Mouse (Mus musculus): ENCODE measurements at regions not wholly inside any gene's neighbourhood (a gene's known extent, or its start where the extent isn't known, plus 50 kb on each side); places are given as distances from the start of the nearest gene placed in this dataset.

DNA sequence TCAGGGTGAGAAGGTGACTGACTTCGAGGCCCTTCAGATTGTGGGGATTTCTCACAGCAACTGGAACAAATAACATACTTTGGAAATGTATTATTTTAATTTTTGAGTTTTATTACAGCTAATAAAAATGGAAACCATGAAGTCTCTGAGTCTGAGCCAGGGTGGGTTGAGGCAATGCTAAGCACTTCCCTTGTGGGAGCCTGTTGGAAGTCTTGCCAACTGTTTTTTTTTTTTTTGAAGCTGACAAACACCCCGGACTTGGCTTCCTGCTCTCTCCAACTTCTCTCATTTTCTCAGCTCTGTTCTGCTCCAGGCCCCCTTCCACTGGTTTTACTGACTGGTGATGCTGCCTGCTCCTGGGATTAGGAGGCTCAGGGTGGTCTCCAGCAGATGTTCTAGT lies 445.4 kb upstream of the Mki67 start:
- H3K4me1 ChIP-seq (ENCODE audit: control insufficient read depth in 1 of 2, insufficient read depth in 2 of 2, low read length in 2 of 2) = no peaks in the 10 kb centered on the region
- no peaks in the 10 kb centered on the region for H3K9me3 ChIP-seq (replicated peaks; ENCODE audit: insufficient read depth, low read length)
- H3K27ac ChIP-seq (ENCODE audit: control insufficient read depth, low read depth, low read length) = no peak overlapping the region
- no peak overlapping the region for H3K9ac ChIP-seq (ENCODE audit: control insufficient read depth, low read depth, low read length, poor library complexity, severe bottlenecking)
- no peaks in the 10 kb centered on the region for H3K27me3 ChIP-seq (ENCODE audit: control insufficient read depth in 1 of 2, insufficient read depth in 2 of 2, low read length in 2 of 2)
- H3K4me3 ChIP-seq (ENCODE audit: control insufficient read depth in 1 of 2, insufficient read depth in 1 of 2, low read depth in 2 of 2, low read length in 2 of 2) = no peak overlapping the region
- no peak for DNase-seq (ENCODE audit: low read depth, low spot score)
- H3K36me3 ChIP-seq (ENCODE audit: control insufficient read depth in 1 of 2, insufficient read depth in 2 of 2, low read length in 2 of 2) = no peaks in the 10 kb centered on the region
- H3K79me2 ChIP-seq (ENCODE audit: control insufficient read depth, insufficient read depth, low read length, poor library complexity) = no peaks in the 10 kb centered on the region
- TF ChIP-seq MAX (IDR thresholded peaks at IDR 0.05; ENCODE audit: low read length) = no peak
- TF ChIP-seq MAZ (IDR thresholded peaks at IDR 0.05; ENCODE audit: low read depth, low read length) = no peak
- TF ChIP-seq SIN3A (IDR thresholded peaks at IDR 0.05; ENCODE audit: low read length) = no peak
- no peak for TF ChIP-seq ETS1 (IDR thresholded peaks at IDR 0.05; ENCODE audit: low read depth, low read length)
- no peak for TF ChIP-seq MXI1 (IDR thresholded peaks at IDR 0.05; ENCODE audit: low read depth, low read length)
- TF ChIP-seq CTCF (IDR thresholded peaks at IDR 0.05 in 2 of 3, conservative IDR thresholded peaks at IDR 0.05 in 1 of 3; ENCODE audit: control insufficient read depth in 1 of 3, insufficient read depth in 1 of 3, low read depth in 2 of 3, low read length in 3 of 3, poor library complexity in 1 of 3, severe bottlenecking in 1 of 3) = no peak

DNA sequence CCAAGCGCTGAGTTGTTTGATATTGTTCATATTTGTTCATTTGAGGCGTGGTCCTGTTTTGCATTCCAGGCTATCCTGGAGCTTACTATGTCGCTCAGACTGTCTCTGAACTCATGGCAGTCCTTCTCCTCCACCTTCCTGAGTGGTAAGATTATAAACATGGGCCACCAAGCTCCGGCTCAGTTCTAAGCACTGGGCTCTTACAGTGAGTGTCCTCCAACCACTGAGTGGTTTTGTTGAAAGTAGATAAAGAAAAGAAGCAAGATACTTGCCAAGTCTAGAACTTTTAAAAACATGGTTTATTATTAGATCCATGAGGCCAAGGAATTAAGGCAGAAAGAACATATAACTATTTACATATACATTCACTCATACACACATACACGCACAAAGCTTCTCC lies 448.7 kb upstream of the Mki67 start:
- no peaks in the 10 kb centered on the region for H3K4me1 ChIP-seq (ENCODE audit: control insufficient read depth in 1 of 2, insufficient read depth in 2 of 2, low read length in 2 of 2)
- no peaks in the 10 kb centered on the region for H3K79me2 ChIP-seq (ENCODE audit: control insufficient read depth, insufficient read depth, low read length, poor library complexity)
- H3K36me3 ChIP-seq (ENCODE audit: control insufficient read depth in 1 of 2, insufficient read depth in 2 of 2, low read length in 2 of 2) = no peaks in the 10 kb centered on the region
- no peak overlapping the region for H3K4me3 ChIP-seq (ENCODE audit: control insufficient read depth in 1 of 2, insufficient read depth in 1 of 2, low read depth in 2 of 2, low read length in 2 of 2)
- H3K9me3 ChIP-seq (replicated peaks; ENCODE audit: insufficient read depth, low read length) = no peaks in the 10 kb centered on the region
- H3K9ac ChIP-seq (ENCODE audit: control insufficient read depth, low read depth, low read length, poor library complexity, severe bottlenecking) = no peak overlapping the region
- DNase-seq (ENCODE audit: low read depth, low spot score) = no peak
- no peaks in the 10 kb centered on the region for H3K27me3 ChIP-seq (ENCODE audit: control insufficient read depth in 1 of 2, insufficient read depth in 2 of 2, low read length in 2 of 2)
- TF ChIP-seq MYB (IDR thresholded peaks at IDR 0.05; ENCODE audit: low read depth, low read length) (no peak), SMC3 (IDR thresholded peaks at IDR 0.05; ENCODE audit: low read depth, low read length) (no peak)
- H3K27ac ChIP-seq (ENCODE audit: control insufficient read depth, low read depth, low read length) = no peak overlapping the region

DNA sequence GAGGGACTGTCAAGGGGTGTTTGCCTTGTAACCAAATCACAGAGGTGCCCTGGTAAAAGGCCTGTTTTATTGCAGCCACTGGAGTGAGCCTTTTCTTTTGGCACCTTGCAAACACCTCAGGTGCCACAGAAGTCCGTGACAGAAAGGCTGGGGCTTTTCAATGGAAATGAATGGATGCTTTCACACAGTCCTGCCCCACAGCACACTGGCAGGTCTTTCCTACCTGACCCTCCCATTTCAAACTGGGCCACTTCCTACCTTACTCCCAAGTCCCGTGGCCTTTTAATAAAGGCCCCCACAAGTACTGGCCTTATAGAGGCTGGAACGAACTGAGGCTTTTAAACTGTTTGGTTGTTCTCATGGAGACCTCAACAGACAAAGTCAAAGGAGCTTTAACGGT lies 453.1 kb upstream of the Mki67 start:
- DNase-seq (ENCODE audit: low read depth, low spot score) = no peak
- no peaks in the 10 kb centered on the region for H3K27me3 ChIP-seq (ENCODE audit: control insufficient read depth in 1 of 2, insufficient read depth in 2 of 2, low read length in 2 of 2)
- H3K4me1 ChIP-seq (ENCODE audit: control insufficient read depth in 1 of 2, insufficient read depth in 2 of 2, low read length in 2 of 2) = no peaks in the 10 kb centered on the region
- no peaks in the 10 kb centered on the region for H3K79me2 ChIP-seq (ENCODE audit: control insufficient read depth, insufficient read depth, low read length, poor library complexity)
- TF ChIP-seq ETS1 (IDR thresholded peaks at IDR 0.05; ENCODE audit: low read depth, low read length) = no peak
- TF ChIP-seq BHLHE40 (IDR thresholded peaks at IDR 0.05; ENCODE audit: borderline replicate concordance, low read depth, low read length) = no peak
- H3K4me3 ChIP-seq (ENCODE audit: control insufficient read depth in 1 of 2, insufficient read depth in 1 of 2, low read depth in 2 of 2, low read length in 2 of 2) = no peak overlapping the region
- no peak overlapping the region for H3K27ac ChIP-seq (ENCODE audit: control insufficient read depth, low read depth, low read length)
- no peak overlapping the region for H3K9ac ChIP-seq (ENCODE audit: control insufficient read depth, low read depth, low read length, poor library complexity, severe bottlenecking)
- no peaks in the 10 kb centered on the region for H3K9me3 ChIP-seq (replicated peaks; ENCODE audit: insufficient read depth, low read length)
- H3K36me3 ChIP-seq (ENCODE audit: control insufficient read depth in 1 of 2, insufficient read depth in 2 of 2, low read length in 2 of 2) = no peaks in the 10 kb centered on the region

DNA sequence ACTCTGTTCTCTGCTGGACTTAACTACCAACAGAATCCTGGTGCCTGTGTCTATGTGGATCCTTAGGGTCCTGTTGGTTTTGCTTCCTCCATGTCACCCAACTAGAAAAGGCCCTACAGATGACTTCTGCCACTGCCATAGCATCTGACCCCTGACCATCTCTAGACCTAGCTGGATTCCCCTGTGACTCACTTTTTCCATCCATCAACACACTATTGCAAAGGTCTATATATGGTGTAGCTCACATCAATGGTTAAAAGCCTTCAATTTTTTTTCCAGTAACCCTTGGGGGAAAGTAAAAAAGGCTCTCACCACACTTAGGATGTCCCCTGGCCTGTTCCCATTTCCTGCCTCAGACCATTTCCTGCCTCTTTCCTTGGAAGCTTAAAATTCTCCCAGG lies 460.2 kb upstream of the Mki67 start:
- Histone ChIP-seq H3K9me3 (replicated peaks; ENCODE audit: insufficient read depth, low read length) (no peaks in the 10 kb centered on the region), H3K79me2 (ENCODE audit: control insufficient read depth, insufficient read depth, low read length, poor library complexity) (no peaks in the 10 kb centered on the region), H3K9ac (ENCODE audit: control insufficient read depth, low read depth, low read length, poor library complexity, severe bottlenecking) (no peak overlapping the region), H3K4me3 (ENCODE audit: control insufficient read depth in 1 of 2, insufficient read depth in 1 of 2, low read depth in 2 of 2, low read length in 2 of 2) (no peak overlapping the region), H3K27ac (ENCODE audit: control insufficient read depth, low read depth, low read length) (no peak overlapping the region), H3K4me1 (ENCODE audit: control insufficient read depth in 1 of 2, insufficient read depth in 2 of 2, low read length in 2 of 2) (no peaks in the 10 kb centered on the region), H3K27me3 (ENCODE audit: control insufficient read depth in 1 of 2, insufficient read depth in 2 of 2, low read length in 2 of 2) (no peaks in the 10 kb centered on the region), H3K36me3 (ENCODE audit: control insufficient read depth in 1 of 2, insufficient read depth in 2 of 2, low read length in 2 of 2) (no peaks in the 10 kb centered on the region)
- DNase-seq (ENCODE audit: low read depth, low spot score) = no peak
- no peak for TF ChIP-seq ELF1 (IDR thresholded peaks at IDR 0.05; ENCODE audit: low read depth, low read length)
- TF ChIP-seq ZKSCAN1 (IDR thresholded peaks at IDR 0.05; ENCODE audit: low read depth, low read length) = no peak
- TF ChIP-seq TCF12 (IDR thresholded peaks at IDR 0.05; ENCODE audit: low read depth, low read length) = no peak
- no peak for TF ChIP-seq USF2 (IDR thresholded peaks at IDR 0.05; ENCODE audit: borderline replicate concordance in 1 of 2, insufficient read depth in 1 of 2, low read depth in 1 of 2, low read length in 2 of 2)
- TF ChIP-seq POLR2AphosphoS2 (IDR thresholded peaks at IDR 0.05; ENCODE audit: low read length) = no peak
- TF ChIP-seq ETS1 (IDR thresholded peaks at IDR 0.05; ENCODE audit: low read depth, low read length) = no peak
- TF ChIP-seq RCOR1 (IDR thresholded peaks at IDR 0.05; ENCODE audit: low read depth, low read length) = no peak
- no peak for TF ChIP-seq MAX (IDR thresholded peaks at IDR 0.05; ENCODE audit: low read length)
- no peak for TF ChIP-seq MAFK (IDR thresholded peaks at IDR 0.05; ENCODE audit: borderline replicate concordance, low read depth, low read length)
- TF ChIP-seq SIN3A (IDR thresholded peaks at IDR 0.05; ENCODE audit: low read length) = no peak
- TF ChIP-seq NELFE (IDR thresholded peaks at IDR 0.05; ENCODE audit: low read depth, low read length) = no peak
- TF ChIP-seq ZNF384 (IDR thresholded peaks at IDR 0.05; ENCODE audit: low read depth, low read length) = no peak
- TF ChIP-seq GABPA (IDR thresholded peaks at IDR 0.05; ENCODE audit: low read depth, low read length) = no peak
- no peak for TF ChIP-seq MXI1 (IDR thresholded peaks at IDR 0.05; ENCODE audit: low read depth, low read length)
- no peak for TF ChIP-seq E2F4 (IDR thresholded peaks at IDR 0.05; ENCODE audit: borderline replicate concordance, low read depth, low read length)

All from MEL (cell line).